28 mouse cellular contexts compared by ENCODE assay signal in genomic region chr5:96536937-96537336, GRCm38 (mm10).
DNase-seq lines count a peak whose midpoint lies in the region; ATAC-seq and TF ChIP-seq lines count a peak whose summit lies in the region.
"Had no signal": no experiment of that assay in that cellular context is flagged by ENCODE, and none has a peak within 500 bp of the region (broad histone marks: within the 10 kb centered on the region; RNA-seq: fewer than 3 reads in every experiment).

No protein-coding gene starts in this region.

- no peaks in the 10 kb centered on the region for H3K27me3 ChIP-seq in liver, adult 2 months (ENCODE audit: control insufficient read depth, insufficient read depth, low read length)
- H3K27me3 ChIP-seq in liver, embryonic 14.5 days (ENCODE audit: control insufficient read depth, insufficient read depth, low read length) = no peaks in the 10 kb centered on the region
- H3K27me3 ChIP-seq in liver, embryonic 12.5 days (replicated peaks) = no peaks in the 10 kb centered on the region
- no peaks in the 10 kb centered on the region for H3K27me3 ChIP-seq in liver, embryonic 15.5 days
- H3K27me3 ChIP-seq in liver, postnatal 0 days (ENCODE audit: insufficient read depth, low read length) = no peaks in the 10 kb centered on the region
- H3K27me3 ChIP-seq: CH12.LX; embryonic facial prominence, embryonic 13.5 days; embryonic facial prominence, embryonic 15.5 days; forebrain, embryonic 12.5 days; Patski had no signal

- no peak for ATAC-seq in liver, embryonic 14.5 days (ENCODE audit: insufficient read depth)
- ATAC-seq in liver, embryonic 12.5 days = no peak
- ATAC-seq in liver, embryonic 15.5 days (ENCODE audit: insufficient read depth) = no peak
- no peak for ATAC-seq in liver, postnatal 0 days
- ATAC-seq: activated CD4-positive, CD25-positive, alpha-beta regulatory T cell, adult 4 months; CD4-positive, CD25-positive, alpha-beta regulatory T cell, adult 4 months; forebrain, embryonic 14.5 days; Patski had no signal

- peak overlapping the region; percentile 33; the same call in 1 of the 2 replicates for H3K4me3 ChIP-seq in liver, adult 2 months (ENCODE audit: insufficient read depth, low read depth, low read length)
- no peak overlapping the region for H3K4me3 ChIP-seq in liver, embryonic 14.5 days (ENCODE audit: insufficient read depth in 1 of 2, low read depth in 2 of 2, low read length in 2 of 2)
- no peak overlapping the region for H3K4me3 ChIP-seq in liver, embryonic 12.5 days
- H3K4me3 ChIP-seq in liver, embryonic 15.5 days (replicated peaks) = no peak overlapping the region
- H3K4me3 ChIP-seq in liver, postnatal 0 days (ENCODE audit: low read depth, low read length) = peak overlapping the region; percentile 22; the same call in 1 of the 2 replicates
- H3K4me3 ChIP-seq: embryonic facial prominence, embryonic 13.5 days; embryonic facial prominence, embryonic 15.5 days; erythroblast, embryonic 14.5 days; forebrain, embryonic 10.5 days; forebrain, embryonic 12.5 days had no signal

- H3K9ac ChIP-seq in liver, adult 2 months (ENCODE audit: low read depth, low read length) = peak overlapping the region; percentile 69
- H3K9ac ChIP-seq in liver, embryonic 14.5 days (replicated peaks) = no peak overlapping the region
- no peak overlapping the region for H3K9ac ChIP-seq in liver, embryonic 12.5 days
- H3K9ac ChIP-seq in liver, embryonic 15.5 days = no peak overlapping the region
- H3K9ac ChIP-seq in liver, postnatal 0 days (replicated peaks) = no peak overlapping the region
- H3K9ac ChIP-seq: embryonic facial prominence, embryonic 13.5 days; embryonic facial prominence, embryonic 15.5 days; forebrain, embryonic 12.5 days had no signal

- TF ChIP-seq EP300 in liver, embryonic 14.5 days (IDR thresholded peaks at IDR 0.05; ENCODE audit: low read depth) = no peak
- no peak for TF ChIP-seq EP300 in liver, postnatal 0 days (IDR thresholded peaks at IDR 0.05; ENCODE audit: low read depth)

- DNase-seq in liver, adult 2 months (ENCODE audit: extremely low read depth, low read depth, low spot score) = peak; percentile 96
- DNase-seq in liver = no peak
- DNase-seq in liver, embryonic 14.5 days (ENCODE audit: low read depth in 3 of 3, low spot score in 3 of 3) = peak in 1 of 3 experiments; percentile 4
- no peak for DNase-seq in liver, postnatal 0 days
- DNase-seq in embryo, embryonic 10 days (ENCODE audit: low spot score) = no peak
- DNase-seq: adrenal gland, adult 8-10 months; adrenal gland, postnatal 14 days; adrenal gland, postnatal 36 days; B cell, adult 2 months; cerebellum, adult 11-12 months; cerebellum, adult 2 months; cerebellum, adult 9-10 months; cerebellum, postnatal 10 days; cerebellum, postnatal 25 days; embryo, embryonic 11 days had no signal

- TF ChIP-seq POLR2A in liver, adult 2 months (IDR thresholded peaks at IDR 0.05; ENCODE audit: extremely low read depth, insufficient read depth, low read length) = no peak

- no peak for TF ChIP-seq CTCF in liver, adult 2 months (IDR thresholded peaks at IDR 0.05; ENCODE audit: low read depth, low read length)
- no peak for TF ChIP-seq CTCF in liver, embryonic 14.5 days (IDR thresholded peaks at IDR 0.05; ENCODE audit: low read depth)
- TF ChIP-seq CTCF in liver, postnatal 0 days (IDR thresholded peaks at IDR 0.05; ENCODE audit: low read depth) = no peak

- H3K36me3 ChIP-seq in liver, adult 2 months (ENCODE audit: control insufficient read depth, insufficient read depth, low read length) = no peaks in the 10 kb centered on the region
- no peaks in the 10 kb centered on the region for H3K36me3 ChIP-seq in liver, embryonic 14.5 days (replicated peaks; ENCODE audit: control insufficient read depth, insufficient read depth, low read depth)
- H3K36me3 ChIP-seq in liver, embryonic 12.5 days = no peaks in the 10 kb centered on the region
- H3K36me3 ChIP-seq in liver, embryonic 15.5 days (replicated peaks) = no peaks in the 10 kb centered on the region
- no peaks in the 10 kb centered on the region for H3K36me3 ChIP-seq in liver, postnatal 0 days (replicated peaks; ENCODE audit: insufficient read depth, low read length)
- H3K36me3 ChIP-seq: embryonic facial prominence, embryonic 13.5 days; embryonic facial prominence, embryonic 15.5 days; forebrain, embryonic 10.5 days; forebrain, embryonic 12.5 days; G1E had no signal

- WGBS in liver, adult 2 months = 23% methylated on average over 7 of the region's 7 CpGs
- WGBS in liver, embryonic 14.5 days (ENCODE audit: insufficient replicate concordance) = 73% methylated on average over 7 of the region's 7 CpGs
- 70% methylated on average over 7 of the region's 7 CpGs for WGBS in liver, embryonic 12.5 days (ENCODE audit: insufficient replicate concordance)
- 63% methylated on average over 7 of the region's 7 CpGs for WGBS in liver, embryonic 15.5 days (ENCODE audit: insufficient replicate concordance)
- WGBS in liver, postnatal 0 days (ENCODE audit: insufficient replicate concordance) = 63% methylated on average over 7 of the region's 7 CpGs

- H3K27ac ChIP-seq in liver, adult 2 months (replicated peaks; ENCODE audit: insufficient read depth, low read depth, low read length) = peak overlapping the region; percentile 100
- H3K27ac ChIP-seq in liver, embryonic 14.5 days = no peak overlapping the region
- H3K27ac ChIP-seq in liver, embryonic 12.5 days = no peak overlapping the region
- H3K27ac ChIP-seq in liver, embryonic 15.5 days (replicated peaks) = no peak overlapping the region
- 0 out of 2 replicates have a peak overlapping the region, but pooled peaks have one; percentile 11 for H3K27ac ChIP-seq in liver, postnatal 0 days (ENCODE audit: low read depth)
- H3K27ac ChIP-seq: embryonic facial prominence, embryonic 13.5 days; embryonic facial prominence, embryonic 15.5 days; forebrain, embryonic 10.5 days; forebrain, embryonic 12.5 days had no signal

- no peaks in the 10 kb centered on the region for H3K79me2 ChIP-seq in liver, adult 2 months (ENCODE audit: control insufficient read depth, insufficient read depth, low read length)

- H3K4me2 ChIP-seq in liver, embryonic 14.5 days (ENCODE audit: low read depth) = 0 out of 2 replicates have a peak overlapping the region, but pooled peaks have one; percentile 18
- no peak overlapping the region for H3K4me2 ChIP-seq in liver, embryonic 12.5 days
- peak overlapping the region; percentile 32 for H3K4me2 ChIP-seq in liver, embryonic 15.5 days
- peak overlapping the region; percentile 63 for H3K4me2 ChIP-seq in liver, postnatal 0 days (ENCODE audit: low read depth, low read length)
- H3K4me2 ChIP-seq: embryonic facial prominence, embryonic 13.5 days; embryonic facial prominence, embryonic 15.5 days; forebrain, embryonic 12.5 days had no signal

- no peaks in the 10 kb centered on the region for H3K9me3 ChIP-seq in liver, embryonic 14.5 days (ENCODE audit: control insufficient read depth, low read length)
- no peaks in the 10 kb centered on the region for H3K9me3 ChIP-seq in liver, embryonic 12.5 days (replicated peaks)
- H3K9me3 ChIP-seq in liver, embryonic 15.5 days (replicated peaks) = no peaks in the 10 kb centered on the region
- no peaks in the 10 kb centered on the region for H3K9me3 ChIP-seq in liver, postnatal 0 days (ENCODE audit: low read length)
- H3K9me3 ChIP-seq: embryonic facial prominence, embryonic 13.5 days; embryonic facial prominence, embryonic 15.5 days; forebrain, embryonic 10.5 days; forebrain, embryonic 12.5 days; G1E had no signal

- H3K4me1 ChIP-seq in liver, adult 2 months (ENCODE audit: control insufficient read depth, insufficient read depth, low read length) = peaks cover 13% of the 10 kb centered on the region
- peaks cover 0 to 6% of the 10 kb centered on the region in 2 experiments; a peak in 3 of 4 replicates for H3K4me1 ChIP-seq in liver, embryonic 14.5 days (replicated peaks; ENCODE audit: control insufficient read depth in 2 of 2, insufficient read depth in 2 of 2, low read length in 1 of 2)
- no peaks in the 10 kb centered on the region for H3K4me1 ChIP-seq in liver, embryonic 12.5 days
- H3K4me1 ChIP-seq in liver, embryonic 15.5 days (replicated peaks) = no peaks in the 10 kb centered on the region
- peaks cover 12% of the 10 kb centered on the region; the same call in 1 of the 2 replicates for H3K4me1 ChIP-seq in liver, postnatal 0 days (ENCODE audit: insufficient read depth)
- H3K4me1 ChIP-seq: embryonic facial prominence, embryonic 13.5 days; embryonic facial prominence, embryonic 15.5 days; forebrain, embryonic 10.5 days; forebrain, embryonic 12.5 days had no signal

Comparison
In these comparisons a context has a peak if more than half of its experiments do, and no peak if none do; other contexts are left out.
1. H3K27ac ChIP-seq: peak in liver, adult 2 months (single experiment) and liver, postnatal 0 days (single experiment); none in liver, embryonic 14.5 days (single experiment), liver, embryonic 12.5 days (single experiment) and liver, embryonic 15.5 days (single experiment).
2. H3K4me3 ChIP-seq: peak in liver, adult 2 months (single experiment) and liver, postnatal 0 days (single experiment); none in liver, embryonic 14.5 days (0 of 2), liver, embryonic 12.5 days (single experiment) and liver, embryonic 15.5 days (single experiment).